Mouse (Mus musculus) heart, embryonic 12.5 days (tissue): ENCODE measurements around the gene Mrps34. TPM values are rescaled to one million over a fixed set of nuclear protein-coding genes. Genes with fewer than 3 reads are reported as not detected.
A peak's percentile ranks its signal among the peaks of the same experiment; 100 is the strongest.

Experiments used
- ATAC-seq: fragments of 200-750 bp; cut with Nextera tagmentation; 2 replicates; pipeline ENCODE4 v1.8.0; 2017; ENCODE audit warnings: moderate TSS enrichment, moderate library complexity; ENCODE audit not compliant: insufficient number of reproducible peaks, low FRiP score
- H3K27ac ChIP-seq: fragments of 300-500 bp; sonication (generic); 2 replicates; pipeline ENCODE4 v1.5.1; 2016; ENCODE audit warnings: mild to moderate bottlenecking, moderate library complexity; ENCODE audit not compliant: poor library complexity, severe bottlenecking
- H3K27me3 ChIP-seq: fragments of 300-500 bp; sonication (generic); replicated peaks from 2 replicates; pipeline ENCODE4 v1.6.1; 2016; ENCODE audit warnings: mild to moderate bottlenecking, moderate library complexity
- H3K36me3 ChIP-seq: fragments of 300-500 bp; sonication (generic); 2 replicates; pipeline ENCODE4 v1.6.1; 2016; ENCODE audit warnings: mild to moderate bottlenecking, moderate library complexity
- H3K4me1 ChIP-seq: fragments of 300-500 bp; sonication (generic); replicated peaks from 2 replicates; pipeline ENCODE4 v1.6.1; 2016; ENCODE audit warnings: mild to moderate bottlenecking
- H3K4me2 ChIP-seq: fragments of 300-500 bp; sonication (generic); 2 replicates; pipeline ENCODE4 v1.6.1; 2016; ENCODE audit warnings: mild to moderate bottlenecking, moderate library complexity
- H3K4me3 ChIP-seq: fragments of 300-500 bp; sonication (generic); 2 replicates; pipeline ENCODE4 v1.5.1; 2016; ENCODE audit warnings: mild to moderate bottlenecking
- H3K9ac ChIP-seq: fragments of 300-500 bp; sonication (generic); 2 replicates; pipeline ENCODE4 v1.6.1; 2016; ENCODE audit warnings: mild to moderate bottlenecking, moderate library complexity
- H3K9me3 ChIP-seq: fragments of 300-500 bp; sonication (generic); replicated peaks from 2 replicates; pipeline ENCODE4 v1.6.1; 2016; ENCODE audit warnings: mild to moderate bottlenecking, moderate library complexity
- WGBS: fragments of 180-500 bp; shearing (Covaris S2); methylation state at CpG from one replicate; pipeline ENCODE4 v1.1.7; 2016; 5-methylcytosine and 5-hydroxymethylcytosine counted together
- polyA plus RNA-seq: library from polyadenylated mRNA; unstranded; fragments of >200 nt; fragmentation: Nextera tagmentation; extraction: Ambion mirVana; gene quantifications from 2 replicates; pipeline ENCODE4 v1.2.1, GENCODE M21; 2016

Gene Mrps34
- polyA plus RNA-seq, 1 experiment from 2014 or later, result 91.1 TPM

DNA sequence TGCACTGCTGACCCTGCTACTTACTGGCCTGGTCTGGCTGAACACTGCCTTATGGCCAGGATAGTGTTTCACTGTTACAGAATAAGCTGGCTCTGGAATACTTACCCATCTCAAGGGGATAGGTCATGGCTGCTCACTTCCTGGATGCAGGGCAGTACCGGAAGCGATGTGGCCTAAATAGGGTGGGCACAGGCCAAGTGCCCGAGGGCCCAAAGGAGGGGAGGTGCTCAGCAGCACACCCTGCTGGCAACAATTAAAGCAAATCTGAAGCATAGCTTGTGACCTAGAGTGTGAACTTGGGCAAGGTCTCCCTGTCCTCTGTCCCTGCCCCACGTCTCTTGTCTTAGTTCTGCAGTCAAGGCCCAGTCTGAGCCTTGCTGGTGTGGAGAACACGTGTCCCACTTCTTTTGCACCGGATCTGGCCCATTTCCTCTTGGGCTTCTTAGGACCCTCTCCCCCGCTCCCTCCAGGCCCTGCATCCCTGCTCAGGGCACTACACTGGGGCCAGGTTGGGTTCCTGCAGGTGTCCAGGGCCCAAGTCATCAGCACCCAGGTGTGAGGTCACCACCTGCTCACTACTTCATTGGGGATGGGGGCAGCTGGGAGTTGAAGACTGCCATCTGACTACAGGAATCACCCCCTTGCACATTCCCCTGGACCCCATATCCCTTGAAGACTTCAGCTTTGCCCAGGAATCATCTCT lies 13.0 kb upstream of the Mrps34 start:
- WGBS, result 46% methylated on average over 7 of the region's 7 CpGs
- ATAC-seq, result no peak
- Histone ChIP-seq H3K4me1 (peaks cover 15% of the 10 kb centered on the region), H3K36me3 (peaks cover 20% of the 10 kb centered on the region), H3K4me2 (no peak overlapping the region), H3K9me3 (no peaks in the 10 kb centered on the region), H3K27me3 (no peaks in the 10 kb centered on the region), H3K9ac (no peak overlapping the region), H3K4me3 (no peak overlapping the region), H3K27ac (no peak overlapping the region)

DNA sequence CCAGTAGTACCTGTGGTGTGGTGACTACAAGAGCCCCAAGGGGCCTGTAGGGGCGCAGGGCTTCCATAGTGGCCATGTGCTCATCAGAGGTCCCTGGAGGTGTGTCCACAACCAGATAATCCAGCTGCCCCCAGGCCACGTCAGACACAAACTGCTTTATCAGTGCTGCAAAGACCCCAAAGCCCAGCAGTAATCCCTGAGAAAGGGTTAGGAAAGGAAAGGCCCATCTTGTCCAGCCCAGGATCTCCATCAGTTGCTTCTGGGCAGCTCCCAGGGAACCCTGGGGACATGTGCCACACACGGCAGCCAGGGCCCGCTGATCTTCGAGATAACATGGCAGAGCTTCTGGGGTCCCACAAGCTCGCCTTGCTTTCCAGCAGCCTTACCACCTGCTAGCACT lies 10.5 kb upstream of the Mrps34 start:
- H3K27ac ChIP-seq, result no peak overlapping the region
- no peak overlapping the region for H3K4me2 ChIP-seq
- H3K9ac ChIP-seq, result no peak overlapping the region
- H3K27me3 ChIP-seq, result no peaks in the 10 kb centered on the region
- no peak overlapping the region for H3K4me3 ChIP-seq
- 74% methylated on average over 6 of the region's 6 CpGs for WGBS
- H3K36me3 ChIP-seq, result peaks cover 26% of the 10 kb centered on the region
- no peaks in the 10 kb centered on the region for H3K9me3 ChIP-seq
- peaks cover 26% of the 10 kb centered on the region for H3K4me1 ChIP-seq
- no peak for ATAC-seq

DNA sequence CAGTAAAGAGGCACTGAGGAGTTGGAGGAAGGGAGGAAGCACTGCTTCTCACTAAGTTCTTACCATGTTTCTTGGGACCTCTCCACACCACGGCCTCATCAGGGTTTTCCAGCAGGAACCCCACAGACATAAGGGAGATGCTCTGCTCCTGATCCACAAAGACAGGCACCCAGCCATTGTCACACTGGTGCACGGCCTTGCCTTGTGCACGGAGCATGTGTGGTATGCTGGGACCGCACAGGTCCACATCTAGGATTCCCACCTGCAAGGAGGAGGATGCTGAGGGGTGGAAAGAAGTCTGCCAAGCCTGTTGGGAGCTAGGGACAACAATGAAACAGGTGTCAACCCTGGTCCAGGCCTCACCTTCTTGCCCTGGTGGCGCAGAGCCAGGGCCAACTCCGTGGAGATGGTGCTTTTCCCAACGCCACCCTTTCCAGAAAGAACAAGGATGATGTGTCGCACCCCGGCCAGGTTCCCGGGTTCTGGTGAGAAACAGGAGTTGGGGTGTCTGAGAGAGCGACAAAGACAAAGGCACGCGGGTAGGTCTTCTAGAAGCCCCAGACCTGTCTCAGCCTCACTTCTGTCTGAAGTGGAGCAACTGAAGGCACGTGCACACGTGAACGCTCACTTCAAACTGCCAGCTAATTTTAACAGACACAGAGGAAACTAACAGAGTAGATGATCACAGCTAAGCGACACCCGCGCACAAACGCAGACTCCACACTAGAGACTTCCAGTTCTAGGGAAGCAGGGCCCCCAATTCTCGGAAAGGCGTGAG lies 9.4 kb upstream of the Mrps34 start:
- Histone ChIP-seq H3K4me3 (peak overlapping the region; percentile 86), H3K4me2 (peak overlapping the region; percentile 86), H3K27ac (no peak overlapping the region), H3K4me1 (peaks cover 26% of the 10 kb centered on the region), H3K36me3 (peaks cover 38% of the 10 kb centered on the region), H3K27me3 (no peaks in the 10 kb centered on the region), H3K9me3 (no peaks in the 10 kb centered on the region), H3K9ac (peak overlapping the region; percentile 77)
- WGBS, result 23% methylated on average over 22 of the region's 22 CpGs
- no peak for ATAC-seq

- Histone ChIP-seq H3K4me1 (peaks cover 26% of the 10 kb centered on the region), H3K9ac (peak within 1 kb of the TSS; percentile 88), H3K27ac (peak within 1 kb of the TSS; percentile 71), H3K4me2 (peak within 1 kb of the TSS; percentile 89), H3K36me3 (peaks cover 46% of the 10 kb centered on the region), H3K9me3 (no peaks in the 10 kb centered on the region), H3K4me3 (peak within 1 kb of the TSS; percentile 86), H3K27me3 (no peaks in the 10 kb centered on the region)
- WGBS, result under 1% methylated on average over 69 of the region's 69 CpGs
- ATAC-seq, result peak; percentile 96
Measured at GRCm38 (mm10) chr17:24886134-24886931, 8.6 kb upstream of the Mrps34 start, which contains the start of the genes Nubp2 and Spsb3. TSS of gene Nubp2 (minus strand) at chr17:24886349. TSS of gene Spsb3 (plus strand) at chr17:24886643.

- H3K9me3 ChIP-seq, result no peaks in the 10 kb centered on the region
- 1% methylated on average over 18 of the region's 18 CpGs for WGBS
- H3K4me1 ChIP-seq, result peaks cover 23% of the 10 kb centered on the region
- ATAC-seq, result peak; percentile 16; the same call in 1 of the 2 replicates
- H3K9ac ChIP-seq, result peak overlapping the region; percentile 88
- H3K4me2 ChIP-seq, result peak overlapping the region; percentile 89
- peaks cover 51% of the 10 kb centered on the region for H3K36me3 ChIP-seq
- peak overlapping the region; percentile 81 for H3K4me3 ChIP-seq
- H3K27ac ChIP-seq, result peak overlapping the region; percentile 71
- no peaks in the 10 kb centered on the region for H3K27me3 ChIP-seq
Measured at GRCm38 (mm10) chr17:24886932-24887271, 8.0 kb upstream of the Mrps34 start.

DNA sequence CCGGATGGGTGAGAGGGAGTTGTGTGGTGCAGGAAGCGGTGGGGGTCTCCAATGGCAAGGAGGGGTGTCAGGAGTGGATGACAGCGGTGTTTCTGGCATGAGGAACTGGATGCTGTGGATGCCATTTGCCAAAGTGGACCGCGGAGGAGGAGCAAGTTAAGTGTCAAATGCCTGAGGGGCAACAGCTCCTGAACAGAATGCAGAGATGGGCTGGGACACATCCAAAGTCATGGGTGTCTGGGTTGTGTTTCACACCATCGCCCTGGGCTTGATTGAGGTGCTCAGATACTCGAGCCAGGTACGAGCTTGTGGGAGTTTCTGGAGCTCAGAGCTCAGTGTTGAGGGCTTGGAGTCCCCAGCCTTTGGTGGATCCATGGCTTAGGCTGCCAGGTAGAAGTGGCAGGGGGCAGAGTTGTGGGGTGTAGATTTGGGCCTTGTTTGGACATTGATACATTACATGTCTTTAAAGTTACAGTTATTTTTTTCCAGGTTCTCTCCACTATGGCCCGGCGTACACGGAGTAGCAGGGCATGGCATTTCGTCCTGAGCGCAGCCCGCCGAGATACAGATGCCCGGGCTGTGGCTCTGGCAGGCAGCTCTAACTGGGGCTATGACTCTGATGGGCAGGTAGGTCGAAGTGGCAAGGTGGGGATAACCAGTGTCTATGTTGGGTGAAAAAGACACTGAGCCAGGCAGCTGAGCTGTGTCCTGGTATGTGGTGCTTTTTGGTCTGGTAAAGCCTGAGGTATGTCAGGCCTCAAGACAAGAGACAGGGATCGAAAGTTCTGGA lies 7.4 kb upstream of the Mrps34 start:
- peak overlapping the region; percentile 89 for H3K4me2 ChIP-seq
- H3K9me3 ChIP-seq, result no peaks in the 10 kb centered on the region
- ATAC-seq, result no peak
- no peaks in the 10 kb centered on the region for H3K27me3 ChIP-seq
- peak overlapping the region; percentile 71 for H3K27ac ChIP-seq
- peak overlapping the region; percentile 88 for H3K9ac ChIP-seq
- peaks cover 55% of the 10 kb centered on the region for H3K36me3 ChIP-seq
- H3K4me1 ChIP-seq, result peaks cover 22% of the 10 kb centered on the region
- H3K4me3 ChIP-seq, result peak overlapping the region; percentile 81
- WGBS, result 57% methylated on average over 18 of the region's 18 CpGs

DNA sequence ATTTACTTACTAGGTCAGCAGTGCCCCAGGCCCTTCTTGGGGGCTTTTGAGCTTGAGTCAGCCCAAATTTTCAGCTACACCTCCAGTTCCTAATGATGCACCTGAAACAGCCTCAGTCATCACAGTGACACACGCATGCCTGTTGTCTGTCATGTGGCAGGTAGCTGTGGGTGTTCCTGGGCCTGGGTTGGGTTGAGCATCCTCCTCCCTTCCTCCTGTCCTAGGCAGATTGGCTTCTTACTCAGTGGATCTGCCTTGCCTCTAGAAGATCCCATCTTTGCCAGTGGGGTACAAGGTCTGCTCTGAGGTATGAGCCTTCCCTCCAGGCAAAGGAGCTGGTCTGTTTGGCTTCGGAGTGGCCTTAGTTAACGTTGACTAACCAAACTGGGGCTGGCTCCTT lies 6.1 kb upstream of the Mrps34 start:
- Histone ChIP-seq H3K27me3 (no peaks in the 10 kb centered on the region), H3K36me3 (peaks cover 56% of the 10 kb centered on the region), H3K4me3 (no peak overlapping the region), H3K4me1 (peaks cover 28% of the 10 kb centered on the region), H3K4me2 (no peak overlapping the region), H3K9me3 (no peaks in the 10 kb centered on the region), H3K27ac (no peak overlapping the region), H3K9ac (no peak overlapping the region)
- 85% methylated on average over 3 of the region's 3 CpGs for WGBS
- ATAC-seq, result no peak

DNA sequence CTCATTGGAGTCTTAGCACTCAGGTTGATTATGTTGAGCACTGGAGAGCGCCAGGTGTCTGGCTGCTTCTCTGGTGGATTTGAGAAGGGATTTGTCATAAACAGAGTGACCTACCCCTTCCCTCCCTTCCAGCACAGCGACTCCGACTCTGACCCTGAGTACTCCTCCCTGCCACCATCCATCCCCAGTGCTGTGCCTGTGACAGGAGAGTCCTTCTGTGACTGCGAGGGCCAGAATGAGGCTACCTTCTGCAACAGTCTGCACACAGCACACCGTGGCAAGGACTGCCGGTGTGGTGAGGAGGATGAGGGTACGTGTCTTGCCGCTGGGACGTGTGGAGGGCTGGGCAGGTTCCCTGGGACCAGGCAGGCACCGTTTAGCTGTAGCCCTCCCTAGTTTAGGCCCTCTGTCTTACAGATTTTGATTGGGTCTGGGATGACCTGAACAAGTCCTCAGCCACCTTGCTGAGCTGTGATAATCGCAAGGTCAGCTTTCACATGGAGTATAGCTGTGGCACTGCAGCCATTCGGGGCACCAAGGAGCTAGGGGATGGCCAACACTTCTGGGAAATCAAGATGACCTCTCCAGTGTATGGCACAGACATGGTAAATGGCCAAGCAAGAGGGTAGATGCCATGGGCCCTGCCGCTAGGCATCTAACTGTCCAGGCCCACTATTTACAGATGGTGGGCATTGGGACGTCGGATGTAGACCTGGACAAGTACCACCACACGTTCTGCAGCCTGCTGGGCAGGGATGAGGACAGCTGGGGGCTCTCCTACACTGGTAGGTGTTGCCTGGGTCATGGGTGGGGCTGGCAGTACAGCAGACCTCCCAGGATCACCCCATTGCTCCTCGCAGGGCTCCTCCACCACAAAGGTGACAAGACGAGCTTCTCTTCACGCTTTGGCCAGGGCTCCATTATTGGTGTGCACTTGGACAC lies 4.5 kb upstream of the Mrps34 start:
- Histone ChIP-seq H3K9me3 (no peaks in the 10 kb centered on the region), H3K27ac (no peak overlapping the region), H3K9ac (no peak overlapping the region), H3K36me3 (peaks cover 51% of the 10 kb centered on the region), H3K4me1 (peaks cover 28% of the 10 kb centered on the region), H3K27me3 (no peaks in the 10 kb centered on the region), H3K4me2 (no peak overlapping the region), H3K4me3 (no peak overlapping the region)
- 88% methylated on average over 19 of the region's 19 CpGs for WGBS
- ATAC-seq, result no peak

DNA sequence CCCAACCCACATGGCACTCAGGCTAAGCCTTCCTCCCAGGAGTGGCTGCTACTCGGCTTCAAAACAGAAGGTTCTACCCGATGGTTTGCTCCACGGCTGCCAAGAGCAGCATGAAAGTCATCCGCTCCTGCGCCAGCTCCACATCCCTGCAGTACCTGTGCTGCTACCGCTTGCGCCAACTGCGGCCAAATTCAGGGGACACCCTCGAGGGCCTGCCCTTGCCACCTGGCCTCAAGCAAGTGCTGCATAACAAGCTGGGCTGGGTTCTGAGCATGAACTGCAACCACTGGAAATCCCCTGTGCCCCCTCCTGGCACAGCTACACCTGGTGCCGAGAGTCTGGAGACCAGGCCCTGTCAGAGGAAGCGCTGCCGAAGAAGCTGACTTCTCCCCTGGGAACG lies 3.6 kb upstream of the Mrps34 start:
- H3K4me1 ChIP-seq, result peaks cover 31% of the 10 kb centered on the region
- H3K9ac ChIP-seq, result no peak overlapping the region
- H3K4me2 ChIP-seq, result no peak overlapping the region
- no peak overlapping the region for H3K27ac ChIP-seq
- 90% methylated on average over 13 of the region's 13 CpGs for WGBS
- H3K27me3 ChIP-seq, result no peaks in the 10 kb centered on the region
- peaks cover 51% of the 10 kb centered on the region for H3K36me3 ChIP-seq
- H3K9me3 ChIP-seq, result no peaks in the 10 kb centered on the region
- H3K4me3 ChIP-seq, result no peak overlapping the region
- no peak for ATAC-seq

DNA sequence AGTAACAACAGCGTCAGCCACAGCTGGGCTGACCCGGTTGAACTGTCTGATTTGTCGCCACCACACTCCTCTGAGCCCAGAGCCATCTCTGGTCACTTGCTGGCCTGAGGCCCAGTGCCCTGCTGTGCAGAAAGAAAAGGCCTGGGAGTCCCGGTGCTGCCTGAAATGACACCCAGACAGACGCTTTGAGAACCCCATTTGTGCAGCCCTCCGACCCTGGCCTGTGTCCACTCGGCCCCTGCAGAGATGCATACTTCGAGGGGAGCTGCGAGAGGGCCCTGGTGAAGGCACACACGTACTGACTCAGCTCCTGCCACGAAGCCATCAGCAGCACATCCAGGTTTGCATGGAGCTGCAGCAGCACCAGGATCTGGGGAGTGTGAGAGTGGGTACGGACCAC lies 2.1 kb upstream of the Mrps34 start:
- 89% methylated on average over 12 of the region's 12 CpGs for WGBS
- ATAC-seq, result no peak
- H3K9me3 ChIP-seq, result no peaks in the 10 kb centered on the region
- no peaks in the 10 kb centered on the region for H3K27me3 ChIP-seq
- no peak overlapping the region for H3K9ac ChIP-seq
- no peak overlapping the region for H3K4me3 ChIP-seq
- peaks cover 35% of the 10 kb centered on the region for H3K4me1 ChIP-seq
- H3K27ac ChIP-seq, result no peak overlapping the region
- H3K4me2 ChIP-seq, result no peak overlapping the region
- peaks cover 61% of the 10 kb centered on the region for H3K36me3 ChIP-seq
